Mouse (Mus musculus): ENCODE measurements around the gene Bik.
"Not testable (repeated sequence)": the region's sequence is repeated elsewhere in the genome, so short reads cannot be mapped to it uniquely, and the experiment has no call there.

Gene Bik

DNA sequence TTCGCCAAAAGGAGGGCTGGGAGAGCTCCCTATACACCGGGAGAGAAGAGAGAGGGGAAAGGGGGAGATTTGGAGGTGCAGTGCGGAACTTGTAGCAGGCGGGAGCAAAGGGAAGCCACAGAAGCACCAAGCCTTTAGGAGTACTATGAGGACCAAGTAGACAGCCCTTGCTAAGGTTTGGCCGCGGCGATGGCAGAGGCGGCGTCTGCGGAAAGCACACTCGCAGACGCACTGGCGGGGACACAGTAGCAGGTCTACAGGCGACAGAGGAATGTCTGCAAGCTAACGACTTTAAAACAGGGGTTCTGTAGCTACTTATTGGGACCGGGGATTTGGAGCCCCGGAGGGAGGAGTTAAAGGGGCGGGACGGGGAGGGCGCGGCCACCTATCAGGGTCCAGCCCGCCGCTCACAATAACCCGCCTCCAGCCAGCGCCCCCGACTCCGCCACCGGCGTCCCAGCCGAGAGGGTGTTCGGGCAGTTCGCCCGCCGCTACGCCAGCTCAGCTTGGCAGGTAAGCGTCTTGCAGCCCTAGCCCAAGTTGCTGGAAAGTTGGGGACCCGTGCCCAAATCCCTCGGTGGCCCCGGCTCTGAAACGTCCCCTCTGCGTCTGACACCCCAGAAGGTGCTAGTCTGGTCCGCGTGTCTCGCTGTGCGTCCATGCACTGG lies at the start of gene Bik:
Bik (plus strand) TSS at position 439 of the 668 bp plus-strand sequence.
- peak; percentile 78 for DNase-seq

- DNase-seq = no peak
Observed at GRCm38 (mm10) chr15:83478096-83478495, 48.6 kb upstream of the Bik start.

DNA sequence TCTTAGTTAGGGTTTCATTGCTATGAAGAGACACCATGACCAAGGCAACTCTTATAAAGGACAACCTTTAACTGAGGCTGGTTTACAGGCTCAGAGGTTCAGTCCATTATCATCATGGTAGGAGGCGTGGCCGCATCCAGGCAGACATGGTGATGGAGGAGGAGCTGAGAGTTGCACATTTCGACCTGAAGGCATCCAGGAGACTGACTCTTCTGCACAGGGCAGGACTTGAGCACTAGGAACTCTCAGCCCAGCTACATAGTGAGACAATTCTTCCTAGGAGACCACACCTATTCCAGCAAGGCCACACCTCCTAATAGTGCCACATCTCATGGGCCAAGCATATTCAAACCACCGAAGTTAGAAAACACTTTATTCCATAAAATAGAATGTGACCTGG lies 46.8 kb upstream of the Bik start:
- DNase-seq = no peak

DNA sequence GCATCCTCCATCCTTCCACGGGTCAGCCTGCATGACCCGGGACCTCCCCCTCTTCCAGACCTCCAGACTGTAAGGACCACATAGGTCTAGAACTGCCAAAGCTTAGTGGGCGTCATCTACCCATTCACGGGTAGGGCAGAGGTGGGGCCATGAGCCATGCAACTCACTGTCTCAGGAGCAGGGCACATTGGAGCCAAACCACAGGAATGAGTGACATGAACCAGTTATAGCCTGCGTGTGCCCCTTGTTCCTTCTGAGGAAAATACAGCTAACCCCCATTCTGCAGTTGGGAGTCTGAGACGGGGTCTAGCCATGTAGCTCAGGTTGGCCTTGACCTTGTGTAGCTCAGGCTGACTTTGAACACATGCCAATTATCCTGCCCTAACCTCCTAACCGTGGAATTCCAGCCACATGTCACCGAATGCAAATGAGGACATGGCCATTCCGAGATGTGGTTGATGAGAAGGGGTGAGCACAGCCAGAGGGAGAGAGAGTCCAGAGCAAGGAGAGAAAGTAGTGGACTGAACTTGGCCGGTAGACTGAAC lies 45.4 kb upstream of the Bik start:
- DNase-seq = no peak

GRCm38 (mm10) chr15:83482645-83483224 lies 43.9 kb upstream of the Bik start:
- no peak for DNase-seq

DNA sequence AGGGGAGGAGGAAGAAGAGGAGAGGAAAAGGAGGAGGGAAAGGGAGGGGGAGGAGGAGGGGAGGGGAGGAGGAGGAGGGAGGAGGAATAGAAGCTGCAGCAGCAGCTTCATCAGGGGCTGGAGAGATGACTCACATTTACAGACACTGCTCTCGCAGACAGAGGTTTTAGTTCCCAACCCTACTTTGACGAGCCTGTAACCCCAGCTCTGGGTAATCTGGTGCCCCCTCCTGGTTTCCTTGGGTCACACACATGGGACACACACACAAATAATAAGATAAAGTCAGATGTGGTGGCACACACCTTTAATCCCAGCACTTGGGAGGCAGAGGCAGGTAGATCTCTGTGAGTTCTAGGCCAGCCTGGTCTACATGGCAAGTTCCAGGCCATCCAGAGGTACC lies 43.2 kb upstream of the Bik start:
- DNase-seq = peak; percentile 62

- DNase-seq = no peak
Observed at GRCm38 (mm10) chr15:83484311-83484710, 42.4 kb upstream of the Bik start.

GRCm38 (mm10) chr15:83487477-83488115 lies 39.1 kb upstream of the Bik start:
- DNase-seq = no peak

DNA sequence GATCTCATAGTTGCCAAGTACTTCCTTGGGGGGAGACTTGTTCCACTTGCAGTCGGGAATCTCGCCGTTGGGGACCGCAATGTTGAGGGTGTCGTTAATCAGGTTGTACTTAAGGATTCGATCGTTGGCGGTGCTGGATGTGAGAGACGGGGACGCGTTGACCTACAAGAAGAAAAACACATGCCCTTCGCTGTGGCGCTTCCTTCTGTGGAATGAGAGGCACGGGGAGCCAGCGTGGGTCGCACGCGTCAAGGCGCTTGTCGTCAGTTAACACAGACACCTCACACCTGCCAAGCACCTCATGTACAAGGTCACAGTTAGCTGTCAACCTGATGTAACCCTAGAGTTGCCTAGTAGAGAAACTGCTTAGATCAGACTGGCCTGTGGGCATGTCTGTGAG lies 37.2 kb upstream of the Bik start:
- DNase-seq = no peak

DNA sequence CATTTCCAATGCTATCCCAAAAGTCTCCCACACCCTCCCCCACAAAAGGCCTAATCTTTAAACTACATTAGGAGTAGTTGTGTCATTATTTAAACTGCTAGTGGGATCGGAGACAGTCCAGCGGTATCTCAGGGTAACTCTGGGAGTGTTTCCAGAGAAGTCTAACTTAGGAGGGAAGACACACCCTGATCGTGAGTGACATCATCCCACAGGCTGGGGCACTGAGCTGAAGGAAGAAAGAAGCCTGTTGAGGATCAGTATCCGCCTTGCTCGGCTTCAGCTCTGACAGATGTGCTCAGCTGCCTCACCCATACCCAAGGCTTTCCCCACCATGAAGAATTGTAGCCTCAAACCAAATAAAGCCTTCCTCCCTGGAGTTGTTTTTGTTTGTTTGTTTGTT lies 34.8 kb upstream of the Bik start:
- DNase-seq = no peak

DNA sequence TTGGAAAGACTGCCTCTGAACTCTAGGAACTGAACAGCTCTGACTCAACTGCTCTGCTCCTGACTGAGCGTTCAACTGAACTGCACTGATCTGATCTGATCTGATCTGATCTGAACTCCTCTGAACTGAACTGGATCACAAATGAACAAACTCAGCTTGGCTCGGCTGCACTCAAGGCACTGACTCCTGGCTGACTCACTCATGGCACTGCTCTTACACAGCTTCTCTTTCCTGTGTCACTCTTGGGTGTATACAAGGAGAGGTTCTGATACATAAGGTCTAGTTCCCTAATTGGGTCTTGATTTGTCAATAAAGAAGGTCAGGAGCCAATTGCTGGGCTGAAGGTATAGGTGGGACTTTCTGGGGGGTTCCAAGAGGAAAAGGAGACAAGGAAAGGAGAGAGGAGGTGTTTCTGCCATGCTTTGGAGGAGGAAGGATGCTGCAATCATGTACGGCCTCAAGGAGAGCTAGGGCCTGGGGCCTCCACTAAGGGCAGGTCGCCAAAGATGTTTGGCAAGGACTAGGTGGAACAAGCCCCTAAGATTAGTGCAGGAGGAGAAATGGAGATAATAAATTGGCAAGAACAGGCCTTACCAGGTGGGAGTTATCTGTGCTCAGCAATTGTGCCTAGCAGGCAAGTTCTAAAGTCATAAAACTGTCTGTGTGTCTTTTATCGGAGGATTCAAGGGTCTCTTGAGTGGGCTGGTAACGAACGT lies 32.6 kb upstream of the Bik start:
- no peak for DNase-seq

DNA sequence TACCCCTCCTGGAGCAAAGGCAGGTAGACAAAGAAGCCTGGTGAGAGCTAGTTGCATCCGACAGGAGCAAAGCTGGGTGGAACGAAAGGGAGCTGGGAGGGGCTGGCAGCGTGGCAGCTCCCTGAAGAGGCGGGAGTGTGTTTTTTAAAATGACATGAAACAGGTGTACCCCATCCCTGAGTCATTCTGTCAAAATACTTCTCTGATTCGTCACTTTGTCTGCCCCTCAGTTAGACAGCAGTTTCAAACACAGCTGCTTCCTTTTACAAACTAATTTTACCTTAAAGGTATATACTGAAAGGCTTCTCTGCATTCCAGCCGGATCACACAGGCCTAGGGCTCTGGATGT lies 32.1 kb upstream of the Bik start:
- DNase-seq = no peak

DNA sequence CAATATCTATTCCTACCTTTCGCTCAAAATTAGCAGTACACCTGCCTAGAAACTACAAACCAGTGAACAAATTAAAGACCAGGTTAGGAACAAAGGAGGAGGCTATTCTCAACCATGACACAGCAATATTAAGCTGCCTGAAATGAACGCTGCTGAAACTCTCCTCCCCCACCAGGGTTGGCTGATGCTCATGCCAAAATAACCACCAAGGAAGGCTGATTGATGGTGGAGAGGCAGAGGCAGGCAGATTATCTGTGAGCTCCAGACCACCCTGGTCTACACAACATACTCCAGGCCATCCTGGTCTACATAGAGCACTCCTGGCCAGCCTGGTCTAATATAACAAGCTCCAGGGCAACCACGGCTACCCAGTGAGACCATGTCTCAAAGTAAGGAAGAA lies 31.5 kb upstream of the Bik start:
- DNase-seq = no peak

GRCm38 (mm10) chr15:83495787-83496367 lies 30.8 kb upstream of the Bik start:
- DNase-seq = no peak

GRCm38 (mm10) chr15:83497299-83497698 lies 29.4 kb upstream of the Bik start:
- DNase-seq = peak; percentile 56

DNA sequence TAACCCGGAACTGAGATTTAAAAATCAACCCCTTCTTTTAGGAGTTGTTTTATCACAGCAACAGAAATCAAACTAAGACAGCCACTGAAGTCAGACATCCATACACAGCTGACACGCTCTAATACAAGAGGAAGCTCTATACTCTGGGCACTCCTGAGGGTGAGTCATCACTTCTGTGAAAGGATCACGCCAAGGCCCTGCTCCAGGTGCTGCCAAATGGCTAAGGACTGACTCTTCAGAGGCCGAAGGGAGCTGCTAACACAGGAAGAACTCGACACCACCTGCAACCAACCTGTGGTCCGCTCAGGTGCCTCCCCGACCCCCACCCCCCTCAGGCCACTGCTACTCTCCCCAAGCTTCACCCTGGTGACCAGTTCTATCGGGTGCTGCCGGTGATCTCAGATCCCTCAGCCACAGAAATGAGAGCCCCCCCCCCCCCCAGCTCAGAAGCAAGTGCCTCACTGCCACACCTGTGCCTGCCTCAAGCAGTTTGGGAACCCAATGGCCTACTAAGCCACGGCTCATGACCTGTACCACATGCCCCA lies 27.4 kb upstream of the Bik start:
- DNase-seq = no peak

- peak; percentile 78 for DNase-seq
Observed at GRCm38 (mm10) chr15:83500352-83500751, 26.3 kb upstream of the Bik start.

- DNase-seq = not testable (repeated sequence)
Observed at GRCm38 (mm10) chr15:83501483-83501882, 25.2 kb upstream of the Bik start.

DNA sequence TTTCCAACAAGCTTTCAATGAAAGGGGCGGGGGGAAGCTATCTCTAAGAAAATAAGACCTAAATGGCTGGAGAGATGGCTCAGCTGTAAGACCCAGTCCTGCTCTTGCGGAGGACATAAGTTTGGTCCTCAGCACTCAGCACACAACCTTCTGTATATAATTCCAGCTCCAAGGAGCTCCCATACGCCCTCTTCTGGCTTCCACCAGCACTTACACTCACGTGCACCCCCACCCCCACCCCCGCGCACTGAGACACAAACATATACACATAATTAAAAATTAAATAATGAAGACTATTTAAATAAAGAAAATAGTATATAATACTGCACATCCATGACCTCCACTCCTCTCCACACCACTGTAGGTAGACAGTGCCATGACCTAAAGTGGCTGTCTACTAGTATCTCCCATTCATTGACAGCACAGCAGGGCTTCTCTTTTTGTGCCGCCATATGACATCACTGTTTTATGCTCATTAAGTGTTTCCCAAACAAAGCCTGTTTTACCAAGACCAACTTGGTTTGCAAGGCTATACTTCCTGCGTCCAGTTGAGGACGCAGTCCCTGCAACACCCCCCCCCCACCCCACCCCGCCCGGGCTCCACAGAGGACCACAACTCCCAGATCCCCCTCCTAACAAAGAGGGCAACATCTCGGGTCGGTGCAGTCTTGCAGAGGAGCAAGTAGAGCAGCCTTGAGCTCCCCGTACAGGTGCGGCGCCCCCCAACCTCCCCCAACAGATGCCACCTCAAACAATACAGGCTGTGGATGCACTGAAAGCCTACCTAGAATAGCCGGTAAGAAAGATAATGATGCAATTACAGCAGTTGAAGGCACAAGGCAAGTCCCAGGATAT lies 16.5 kb upstream of the Bik start:
- DNase-seq = no peak

DNA sequence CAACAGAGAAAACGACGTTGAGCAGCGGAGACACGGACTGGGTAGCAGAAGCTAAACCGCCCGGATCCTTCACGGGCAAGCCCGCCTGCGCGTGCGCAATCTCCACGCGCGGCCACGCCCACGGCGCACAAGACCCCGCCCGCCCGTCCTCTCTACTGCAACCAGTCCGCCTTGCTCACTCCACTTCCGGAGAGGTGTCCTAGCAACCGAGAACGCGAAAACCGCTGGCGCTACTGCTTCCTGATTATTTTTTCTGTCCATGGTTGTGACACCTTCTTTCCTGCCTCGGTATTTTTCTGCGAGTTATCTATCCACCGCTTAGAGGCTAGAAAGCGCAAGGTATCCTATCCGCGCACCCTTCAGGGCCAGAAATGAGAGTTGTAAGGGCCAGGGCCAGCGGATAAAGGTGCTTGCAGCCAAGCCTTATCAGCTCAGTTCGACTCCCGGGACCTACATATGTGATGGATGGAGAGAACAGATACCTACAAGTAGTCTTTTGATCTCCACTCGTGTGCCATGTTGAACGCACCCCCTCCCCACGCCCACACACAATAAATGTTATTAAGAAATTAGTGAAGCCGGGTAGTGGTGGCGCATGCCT lies 15.8 kb upstream of the Bik start, which contains the start of gene Ttll1:
Ttll1 (minus strand) TSS at position 89 of the 601 bp plus-strand sequence.
- peak; percentile 96 for DNase-seq

All from thymus, postnatal 4 days (tissue).